Mouse (Mus musculus): ENCODE results near the gene Kansl2.
A peak's percentile ranks its signal among the peaks of the same experiment; 100 is the strongest.

DNA sequence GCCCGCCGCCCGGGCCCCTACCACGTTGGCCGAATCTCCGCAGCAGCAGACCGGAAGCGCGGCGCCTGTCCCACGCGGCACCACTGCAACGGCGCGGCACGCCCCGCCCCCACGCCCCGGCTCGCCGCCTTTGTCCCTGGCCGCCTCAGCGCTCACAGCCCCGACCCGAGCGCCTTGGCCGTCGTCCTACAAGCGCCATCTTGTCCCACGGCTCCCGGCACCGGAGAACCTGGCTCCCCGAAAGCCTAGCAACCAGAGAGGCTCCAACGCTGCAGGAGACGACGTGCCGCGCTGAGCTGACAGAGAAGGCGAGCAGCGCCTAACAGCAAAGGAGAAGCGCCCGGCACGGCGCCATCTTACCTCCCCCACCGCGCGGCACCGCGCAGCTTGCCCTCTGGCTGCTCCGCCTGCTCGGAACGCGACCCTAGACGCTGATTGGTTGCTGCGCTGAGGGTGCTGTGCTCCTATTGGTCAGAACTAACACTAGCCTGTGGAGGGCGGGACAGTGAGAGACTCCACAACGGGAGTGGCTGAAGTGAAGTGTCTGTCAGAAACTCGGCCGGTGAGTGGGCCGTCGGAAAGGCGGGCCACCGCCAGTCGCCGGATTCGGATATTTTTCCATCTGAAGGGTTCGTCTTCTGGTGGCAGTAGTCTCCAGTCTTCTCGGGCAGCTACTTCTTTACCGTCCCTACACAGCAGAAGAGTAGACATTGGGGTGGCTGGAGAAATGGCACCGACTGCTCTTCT, at the start of gene Kansl2:
- peak; percentile 98 for TF ChIP-seq POLR2A (IDR thresholded peaks at IDR 0.05; ENCODE audit: borderline replicate concordance, extremely low read depth, low read depth, low read length)
- no peak for TF ChIP-seq CTCF (IDR thresholded peaks at IDR 0.05; ENCODE audit: insufficient read depth, low read length)
